Mouse (Mus musculus) heart, adult 2 months (tissue): ENCODE results near the gene Srek1.

ENCODE experiments used
- CTCF ChIP-seq: fragments of 200-600 bp; IDR thresholded peaks from 2 replicates; pipeline ENCODE4 v1.8.1; 2022; ENCODE audit warnings: antibody characterized with exemption, mild to moderate bottlenecking, moderate library complexity
- EP300 ChIP-seq: fragments of 200-500 bp; IDR thresholded peaks from 2 replicates; pipeline ENCODE4 v1.6.1; 2011; ENCODE audit warnings: low read depth, low read length, control low read depth; ENCODE audit not compliant: insufficient read depth
- POLR2A ChIP-seq: fragments of 200-500 bp; IDR thresholded peaks from 2 replicates; pipeline ENCODE4 v1.6.1; 2011; ENCODE audit warnings: mild to moderate bottlenecking, low read depth, low read length, control low read depth; ENCODE audit not compliant: insufficient read depth

- TF ChIP-seq POLR2A (no peak), CTCF (no peak), EP300 (no peak)
Observed at GRCm38 (mm10) chr13:103806210-103806851, 31.9 kb upstream of the Srek1 start.
